Mouse (Mus musculus): ENCODE data around the gene Grin3b. TPM values are rescaled to one million over a fixed set of nuclear protein-coding genes. Genes with fewer than 3 reads are reported as not detected.

The Grin3b gene
- polyA plus RNA-seq, 1 experiment: not detected

GRCm38 (mm10) chr10:79976071-79976721 lies 5.7 kb downstream of the Grin3b start:
- Histone ChIP-seq H3K4me1 (ENCODE audit: control insufficient read depth, insufficient read depth, low read length) (no peaks in the 10 kb centered on the region), H3K4me3 (replicated peaks; ENCODE audit: extremely low read depth, low read depth, low read length) (no peak overlapping the region)
- no peak for DNase-seq
- TF ChIP-seq POLR2A (IDR thresholded peaks at IDR 0.05; ENCODE audit: borderline replicate concordance, extremely low read depth, low read depth, low read length) (no peak), CTCF (IDR thresholded peaks at IDR 0.05; ENCODE audit: insufficient read depth, low read length) (no peak)
- WGBS: 89% methylated on average over 28 of the region's 28 CpGs

- no peak for DNase-seq
- WGBS: 86% methylated on average over 33 of the region's 36 CpGs
- Histone ChIP-seq H3K4me1 (ENCODE audit: control insufficient read depth, insufficient read depth, low read length) (no peaks in the 10 kb centered on the region), H3K4me3 (replicated peaks; ENCODE audit: extremely low read depth, low read depth, low read length) (no peak overlapping the region)
- no peak for TF ChIP-seq CTCF (IDR thresholded peaks at IDR 0.05; ENCODE audit: insufficient read depth, low read length)
- no peak for TF ChIP-seq POLR2A (IDR thresholded peaks at IDR 0.05; ENCODE audit: borderline replicate concordance, extremely low read depth, low read depth, low read length)
These were observed 6.2 kb downstream of the Grin3b start for GRCm38 (mm10) chr10:79976722-79977107.

GRCm38 (mm10) chr10:79977324-79977723 lies 6.8 kb downstream of the Grin3b start:
- DNase-seq: no peak
- Histone ChIP-seq H3K4me3 (replicated peaks; ENCODE audit: extremely low read depth, low read depth, low read length) (no peak overlapping the region), H3K4me1 (ENCODE audit: control insufficient read depth, insufficient read depth, low read length) (peaks cover under 1% of the 10 kb centered on the region)
- TF ChIP-seq POLR2A (IDR thresholded peaks at IDR 0.05; ENCODE audit: borderline replicate concordance, extremely low read depth, low read depth, low read length) (no peak), CTCF (IDR thresholded peaks at IDR 0.05; ENCODE audit: insufficient read depth, low read length) (no peak)
- 89% methylated on average over 28 of the region's 28 CpGs for WGBS

GRCm38 (mm10) chr10:79978061-79978460 lies 7.5 kb downstream of the Grin3b start:
- 96% methylated on average over 21 of the region's 21 CpGs for WGBS
- H3K4me1 ChIP-seq (ENCODE audit: control insufficient read depth, insufficient read depth, low read length): peaks cover 8% of the 10 kb centered on the region
- no peak overlapping the region for H3K4me3 ChIP-seq (replicated peaks; ENCODE audit: extremely low read depth, low read depth, low read length)
- no peak for TF ChIP-seq CTCF (IDR thresholded peaks at IDR 0.05; ENCODE audit: insufficient read depth, low read length)
- no peak for TF ChIP-seq POLR2A (IDR thresholded peaks at IDR 0.05; ENCODE audit: borderline replicate concordance, extremely low read depth, low read depth, low read length)
- DNase-seq: no peak

DNA sequence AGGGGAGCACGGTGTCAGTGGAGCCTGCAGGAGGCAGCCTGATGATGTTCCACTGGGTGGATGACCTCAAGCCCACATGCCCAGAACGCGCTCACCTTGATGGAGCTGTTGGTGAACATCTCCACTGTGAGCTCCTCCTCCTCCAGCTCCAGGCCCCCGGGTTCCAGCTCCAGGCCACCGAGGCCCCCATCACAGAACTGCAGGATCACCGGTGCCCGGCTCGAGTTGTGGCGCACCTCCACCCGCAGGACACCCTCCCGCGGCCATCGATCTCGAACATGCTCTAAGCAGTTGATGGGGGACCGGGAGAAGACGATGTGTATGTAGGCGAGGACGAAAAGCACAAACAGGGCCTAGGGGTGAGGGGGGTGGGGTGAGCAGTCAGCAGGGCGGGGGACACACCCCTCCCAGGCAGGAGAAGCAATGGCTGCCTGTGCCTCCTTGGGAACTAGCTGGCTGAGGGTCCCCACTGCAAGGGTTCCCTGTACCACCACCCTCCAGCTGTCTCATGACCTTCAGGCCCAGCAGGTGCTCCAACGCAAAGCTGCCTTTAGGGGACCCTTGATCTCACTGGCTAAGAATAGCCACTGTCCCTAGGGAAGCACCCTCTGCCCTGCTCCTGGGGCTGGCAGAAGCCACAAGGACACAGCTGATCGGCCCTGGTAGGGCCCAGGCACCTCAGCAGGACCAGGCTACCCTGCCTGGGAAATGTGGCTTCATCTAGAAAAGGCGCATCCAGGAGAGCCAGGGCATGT lies 9.1 kb downstream of the Grin3b start:
- Histone ChIP-seq H3K4me3 (replicated peaks; ENCODE audit: extremely low read depth, low read depth, low read length) (no peak overlapping the region), H3K4me1 (ENCODE audit: control insufficient read depth, insufficient read depth, low read length) (peaks cover 11% of the 10 kb centered on the region)
- no peak for TF ChIP-seq POLR2A (IDR thresholded peaks at IDR 0.05; ENCODE audit: borderline replicate concordance, extremely low read depth, low read depth, low read length)
- no peak for TF ChIP-seq CTCF (IDR thresholded peaks at IDR 0.05; ENCODE audit: insufficient read depth, low read length)
- WGBS: 93% methylated on average over 22 of the region's 22 CpGs
- no peak for DNase-seq

DNA sequence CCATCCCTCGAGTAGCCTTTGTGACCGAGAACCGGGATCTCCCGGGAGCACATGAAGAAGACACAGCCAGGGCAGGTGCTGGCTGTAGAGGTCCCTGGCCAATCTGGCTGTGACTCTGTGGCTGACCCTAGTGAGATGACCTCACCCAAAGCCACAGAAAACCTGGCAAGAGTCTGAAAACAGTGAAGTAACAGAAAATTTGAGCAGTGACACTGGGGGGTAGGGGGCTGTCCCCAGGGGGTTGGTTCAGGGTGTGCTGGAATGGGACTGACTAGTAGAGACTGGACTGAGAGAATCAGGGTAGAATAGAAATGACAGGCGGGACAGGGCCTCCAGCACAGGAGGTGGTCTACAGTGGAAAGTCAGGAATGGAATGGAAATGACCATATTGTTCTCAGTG lies 12.7 kb downstream of the Grin3b start:
- no peak for DNase-seq
- WGBS: 58% methylated on average over 5 of the region's 5 CpGs
- no peak for TF ChIP-seq CTCF (IDR thresholded peaks at IDR 0.05; ENCODE audit: insufficient read depth, low read length)
- no peak for TF ChIP-seq POLR2A (IDR thresholded peaks at IDR 0.05; ENCODE audit: borderline replicate concordance, extremely low read depth, low read depth, low read length)
- H3K4me1 ChIP-seq (ENCODE audit: control insufficient read depth, insufficient read depth, low read length): peaks cover 27% of the 10 kb centered on the region
- H3K4me3 ChIP-seq (replicated peaks; ENCODE audit: extremely low read depth, low read depth, low read length): peak overlapping the region; percentile 85

DNA sequence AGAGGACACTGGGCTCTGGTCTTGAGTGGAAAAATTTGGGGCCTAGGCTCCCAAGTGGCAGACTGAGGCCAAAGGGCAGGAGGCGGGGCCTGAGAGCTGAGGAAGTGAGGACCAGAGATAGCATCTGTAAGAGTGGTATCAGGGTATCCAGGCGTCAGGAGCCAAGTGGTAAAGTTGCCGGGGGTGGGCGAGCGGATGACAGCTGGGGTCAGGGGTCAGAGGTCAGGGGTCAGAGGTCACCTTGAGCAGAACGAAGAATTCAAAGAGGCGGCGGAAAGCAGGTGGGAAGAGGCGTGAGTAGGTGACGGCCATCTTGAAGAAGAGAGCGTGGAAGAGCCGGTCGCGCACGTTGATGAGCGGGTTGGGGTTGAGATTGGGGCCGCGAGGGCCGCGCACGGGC lies 13.2 kb downstream of the Grin3b start:
- TF ChIP-seq POLR2A (IDR thresholded peaks at IDR 0.05; ENCODE audit: borderline replicate concordance, extremely low read depth, low read depth, low read length) (no peak), CTCF (IDR thresholded peaks at IDR 0.05; ENCODE audit: insufficient read depth, low read length) (no peak)

GRCm38 (mm10) chr10:79984195-79984816 lies 13.8 kb downstream of the Grin3b start, which contains the start of gene Tmem259:
TSS of gene Tmem259 (minus strand) at chr10:79984330.
- H3K4me1 ChIP-seq (ENCODE audit: control insufficient read depth, insufficient read depth, low read length): peaks cover 28% of the 10 kb centered on the region
- DNase-seq: peak; percentile 85
- TF ChIP-seq CTCF (IDR thresholded peaks at IDR 0.05; ENCODE audit: insufficient read depth, low read length): no peak; the same call in 1 of the 2 replicates
- no peak for TF ChIP-seq POLR2A (IDR thresholded peaks at IDR 0.05; ENCODE audit: borderline replicate concordance, extremely low read depth, low read depth, low read length)
- H3K4me3 ChIP-seq (replicated peaks; ENCODE audit: extremely low read depth, low read depth, low read length): peak within 1 kb of the TSS; percentile 87
- under 1% methylated on average over 49 of the region's 49 CpGs for WGBS

More for the DNA sequence above, 13.2 kb downstream of the Grin3b start:
- DNase-seq: peak; percentile 66
- Histone ChIP-seq H3K4me1 (ENCODE audit: control insufficient read depth, insufficient read depth, low read length) (peaks cover 27% of the 10 kb centered on the region), H3K4me3 (replicated peaks; ENCODE audit: extremely low read depth, low read depth, low read length) (peak overlapping the region; percentile 85)
- WGBS: 4% methylated on average over 21 of the region's 21 CpGs

DNA sequence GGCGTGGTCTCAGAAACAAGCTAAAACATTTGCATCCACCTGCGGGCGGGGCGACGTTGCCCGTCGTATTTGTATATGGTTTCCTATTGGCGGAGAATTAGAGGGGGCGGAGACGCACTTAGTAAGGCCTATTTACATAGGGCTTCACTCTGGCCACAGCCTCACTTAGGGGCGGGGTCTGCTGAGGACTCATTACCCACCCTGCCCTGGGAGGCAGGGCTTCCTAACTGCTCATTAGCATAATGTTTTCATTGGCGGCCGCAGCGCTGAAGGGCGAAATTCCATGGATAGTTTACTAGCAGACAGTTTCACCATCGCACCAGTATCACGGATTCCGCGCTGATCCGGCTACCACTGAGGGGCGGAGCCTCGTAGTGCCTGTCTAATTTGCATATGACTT lies 14.4 kb downstream of the Grin3b start:
- peak; percentile 92 for DNase-seq
- no peak for TF ChIP-seq CTCF (IDR thresholded peaks at IDR 0.05; ENCODE audit: insufficient read depth, low read length)
- peak; percentile 52; the same call in 1 of the 2 replicates for TF ChIP-seq POLR2A (IDR thresholded peaks at IDR 0.05; ENCODE audit: borderline replicate concordance, extremely low read depth, low read depth, low read length)
- WGBS: under 1% methylated on average over 22 of the region's 22 CpGs
- Histone ChIP-seq H3K4me3 (replicated peaks; ENCODE audit: extremely low read depth, low read depth, low read length) (peak overlapping the region; percentile 87), H3K4me1 (ENCODE audit: control insufficient read depth, insufficient read depth, low read length) (peaks cover 30% of the 10 kb centered on the region)
